Mouse (Mus musculus): ENCODE results near the gene Actl6b.
A peak's percentile ranks its signal among the peaks of the same experiment; 100 is the strongest.

The Actl6b gene

GRCm38 (mm10) chr5:137562965-137563364 lies 9.6 kb downstream of the Actl6b start:
- DNase-seq (ENCODE audit: low spot score in 2 of 2), result no peak

GRCm38 (mm10) chr5:137565744-137566143 lies 12.4 kb downstream of the Actl6b start:
- no peak for DNase-seq (ENCODE audit: low spot score in 2 of 2)

GRCm38 (mm10) chr5:137566416-137566815 lies 13.1 kb downstream of the Actl6b start:
- no peak for DNase-seq (ENCODE audit: low spot score in 2 of 2)

GRCm38 (mm10) chr5:137568223-137568798 lies 15.0 kb downstream of the Actl6b start:
- DNase-seq (ENCODE audit: low spot score in 2 of 2), result no peak

- no peak for DNase-seq (ENCODE audit: low spot score in 2 of 2)
These were observed 15.7 kb downstream of the Actl6b start for GRCm38 (mm10) chr5:137569031-137569430.

GRCm38 (mm10) chr5:137569665-137570064 lies 16.3 kb downstream of the Actl6b start, which contains the start of gene Tfr2:
Gene Tfr2 (plus strand): TSS chr5:137569840.
- DNase-seq (ENCODE audit: low spot score in 2 of 2), result no peak

GRCm38 (mm10) chr5:137570181-137570580 lies 16.9 kb downstream of the Actl6b start:
- no peak for DNase-seq (ENCODE audit: low spot score in 2 of 2)

- DNase-seq (ENCODE audit: low spot score in 2 of 2), result no peak
These were observed 17.6 kb downstream of the Actl6b start for GRCm38 (mm10) chr5:137570691-137571586.

GRCm38 (mm10) chr5:137574470-137574901 lies 21.2 kb downstream of the Actl6b start:
- peak; percentile 16 to 38 for DNase-seq (ENCODE audit: low spot score in 2 of 2)

GRCm38 (mm10) chr5:137580246-137580645 lies 26.9 kb downstream of the Actl6b start:
- no peak for DNase-seq (ENCODE audit: low spot score in 2 of 2)

- DNase-seq (ENCODE audit: low spot score in 2 of 2), result no peak
These were observed 29.4 kb downstream of the Actl6b start for GRCm38 (mm10) chr5:137582702-137583101.

GRCm38 (mm10) chr5:137583670-137584169 lies 30.4 kb downstream of the Actl6b start:
- DNase-seq (ENCODE audit: low spot score in 2 of 2), result no peak

GRCm38 (mm10) chr5:137584976-137585375 lies 31.7 kb downstream of the Actl6b start:
- DNase-seq (ENCODE audit: low spot score in 2 of 2), result peak; percentile 52 to 58

GRCm38 (mm10) chr5:137590507-137590906 lies 37.2 kb downstream of the Actl6b start:
- DNase-seq (ENCODE audit: low spot score in 2 of 2), result no peak

GRCm38 (mm10) chr5:137595921-137596320 lies 42.6 kb downstream of the Actl6b start:
- DNase-seq (ENCODE audit: low spot score in 2 of 2), result no peak

- no peak for DNase-seq (ENCODE audit: low spot score in 2 of 2)
These were observed 43.4 kb downstream of the Actl6b start for GRCm38 (mm10) chr5:137596601-137597261.

GRCm38 (mm10) chr5:137597625-137598024 lies 44.3 kb downstream of the Actl6b start:
- no peak for DNase-seq (ENCODE audit: low spot score in 2 of 2)

- no peak for DNase-seq (ENCODE audit: low spot score in 2 of 2)
These were observed 44.9 kb downstream of the Actl6b start for GRCm38 (mm10) chr5:137598100-137598826.

GRCm38 (mm10) chr5:137599600-137599999 lies 46.3 kb downstream of the Actl6b start:
- DNase-seq (ENCODE audit: low spot score in 2 of 2), result no peak

- DNase-seq (ENCODE audit: low spot score in 2 of 2), result no peak
These were observed 46.9 kb downstream of the Actl6b start for GRCm38 (mm10) chr5:137600281-137600618.

GRCm38 (mm10) chr5:137600619-137601364 lies 47.5 kb downstream of the Actl6b start, which contains the start of gene Mospd3:
Gene Mospd3 (minus strand): TSS chr5:137601058.
- DNase-seq (ENCODE audit: low spot score in 2 of 2), result peak; percentile 94 to 96

Measured in urinary bladder, adult 18-20 months (tissue).